Mouse (Mus musculus) neural tube, embryonic 14.5 days (tissue): ENCODE measurements around the gene Btbd9. TPM values are rescaled to one million over a fixed set of nuclear protein-coding genes. Genes with fewer than 3 reads are reported as not detected.
A peak's percentile ranks its signal among the peaks of the same experiment; 100 is the strongest.

Source experiments
- ATAC-seq: fragments of 200-750 bp; cut with Nextera tagmentation; 2 replicates; pipeline ENCODE4 v1.8.0; 2017; ENCODE audit warnings: low read depth, mild to moderate bottlenecking, moderate TSS enrichment, moderate library complexity
- H3K27ac ChIP-seq: fragments of 300-500 bp; sonication (generic); 2 replicates; pipeline ENCODE4 v1.5.1; 2014; ENCODE audit warnings: low read depth, mild to moderate bottlenecking, control low read depth, low read length, moderate library complexity, mixed read lengths
- H3K27me3 ChIP-seq: fragments of 300-500 bp; sonication (generic); 2 replicates; pipeline ENCODE4 v1.6.1; 2014; ENCODE audit warnings: low read length; ENCODE audit not compliant: control insufficient read depth, insufficient read depth
- H3K36me3 ChIP-seq: fragments of 300-500 bp; sonication (generic); 2 replicates; pipeline ENCODE4 v1.6.1; 2014; ENCODE audit warnings: low read length, mixed read lengths; ENCODE audit not compliant: control insufficient read depth, insufficient read depth
- H3K4me1 ChIP-seq: fragments of 300-500 bp; sonication (generic); 2 replicates; pipeline ENCODE4 v1.6.1; 2014; ENCODE audit warnings: low read length; ENCODE audit not compliant: control insufficient read depth, insufficient read depth
- H3K4me2 ChIP-seq: fragments of 300-500 bp; sonication (generic); 2 replicates; pipeline ENCODE4 v1.6.1; 2014; ENCODE audit warnings: mild to moderate bottlenecking, low read depth, low read length, control low read depth
- H3K4me3 ChIP-seq: fragments of 300-500 bp; sonication (generic); 2 replicates; pipeline ENCODE4 v1.5.1; 2014; ENCODE audit warnings: low read depth, low read length, control low read depth, mixed read lengths
- H3K9ac ChIP-seq: fragments of 300-500 bp; sonication (generic); replicated peaks from 2 replicates; pipeline ENCODE4 v1.6.1; 2014; ENCODE audit warnings: low read depth, mild to moderate bottlenecking, control low read depth, low read length, mixed read lengths
- H3K9me3 ChIP-seq: fragments of 300-500 bp; sonication (generic); 2 replicates; pipeline ENCODE4 v1.6.1; 2016; ENCODE audit warnings: low read length; ENCODE audit not compliant: control insufficient read depth
- WGBS: fragments of 180-500 bp; shearing (Covaris S2); extraction: QIAGEN DNeasy Blood & Tissue Kit; methylation state at CpG from one replicate; pipeline ENCODE4 v1.1.7; 2014; 5-methylcytosine and 5-hydroxymethylcytosine counted together
- polyA plus RNA-seq: library from polyadenylated mRNA; unstranded; fragments of >200 nt; fragmentation: Nextera tagmentation; extraction: Ambion mirVana; gene quantifications from 2 replicates; pipeline ENCODE4 v1.2.1, GENCODE M21; 2014

The Btbd9 gene
- polyA plus RNA-seq, 1 experiment from 2014 or later = 130 TPM

DNA sequence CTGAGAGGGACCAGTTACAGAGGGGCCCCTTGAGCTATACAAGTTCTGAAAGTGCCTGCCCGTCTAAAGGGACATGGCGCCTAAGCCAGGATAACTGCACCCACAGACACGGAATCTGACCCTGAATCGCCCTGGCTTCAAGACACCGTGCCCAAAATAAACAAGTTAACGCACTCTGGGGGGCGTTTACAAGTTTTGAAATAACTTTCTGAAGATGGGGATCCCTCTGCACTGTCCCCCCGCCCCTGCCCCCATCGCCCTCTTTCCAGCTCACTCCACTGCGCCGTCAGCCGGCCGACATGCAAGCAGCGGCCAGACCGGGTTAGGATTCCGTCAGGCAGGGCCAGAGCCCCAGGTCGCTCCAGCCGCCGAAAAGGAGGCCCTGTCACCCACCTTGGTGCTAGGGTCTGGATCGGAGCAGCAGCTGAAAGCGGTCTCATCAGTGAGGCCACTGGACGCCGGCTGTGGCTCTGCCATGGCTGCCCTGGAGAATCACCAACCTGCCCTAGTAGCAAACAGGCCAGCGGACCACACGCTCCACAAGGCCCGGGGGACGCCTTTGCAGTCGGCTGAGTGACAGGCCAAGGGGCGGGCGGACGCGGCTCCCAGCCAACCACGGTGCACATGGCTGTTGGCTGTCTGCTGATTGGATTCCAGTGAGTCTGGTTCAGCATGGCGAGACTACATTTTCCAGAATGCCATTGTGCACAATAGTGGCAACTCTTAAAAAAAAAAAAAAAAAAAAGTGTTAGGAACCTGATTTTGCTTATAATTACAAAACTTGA is 36.0 kb upstream of the Btbd9 start:
- Histone ChIP-seq H3K4me3 (peak overlapping the region; percentile 62), H3K9ac (peak overlapping the region; percentile 71), H3K27me3 (no peaks in the 10 kb centered on the region), H3K27ac (peak overlapping the region; percentile 78), H3K4me2 (peak overlapping the region; percentile 63), H3K4me1 (peaks cover 14% of the 10 kb centered on the region; the same call in 1 of the 2 replicates), H3K9me3 (no peaks in the 10 kb centered on the region), H3K36me3 (no peaks in the 10 kb centered on the region)
- under 1% methylated on average over 34 of the region's 34 CpGs for WGBS
- ATAC-seq = peak; percentile 100

GRCm38 (mm10) chr17:30611221-30612074 is 35.2 kb upstream of the Btbd9 start:
- Histone ChIP-seq H3K36me3 (no peaks in the 10 kb centered on the region), H3K4me1 (peaks cover 14% of the 10 kb centered on the region; the same call in 1 of the 2 replicates), H3K27me3 (no peaks in the 10 kb centered on the region), H3K9me3 (no peaks in the 10 kb centered on the region), H3K4me2 (peak overlapping the region; percentile 63), H3K9ac (peak overlapping the region; percentile 71), H3K4me3 (peak overlapping the region; percentile 62), H3K27ac (peak overlapping the region; percentile 78)
- WGBS = 28% methylated on average over 18 of the region's 18 CpGs
- ATAC-seq = no peak

- Histone ChIP-seq H3K4me2 (no peak overlapping the region), H3K27me3 (no peaks in the 10 kb centered on the region), H3K36me3 (no peaks in the 10 kb centered on the region), H3K9me3 (no peaks in the 10 kb centered on the region), H3K9ac (no peak overlapping the region), H3K27ac (no peak overlapping the region), H3K4me3 (no peak overlapping the region), H3K4me1 (peaks cover 14% of the 10 kb centered on the region; the same call in 1 of the 2 replicates)
- WGBS = 92% methylated on average over 1 of the region's 1 CpGs
- ATAC-seq = no peak
Observed at GRCm38 (mm10) chr17:30610739-30611138, 34.5 kb upstream of the Btbd9 start.

DNA sequence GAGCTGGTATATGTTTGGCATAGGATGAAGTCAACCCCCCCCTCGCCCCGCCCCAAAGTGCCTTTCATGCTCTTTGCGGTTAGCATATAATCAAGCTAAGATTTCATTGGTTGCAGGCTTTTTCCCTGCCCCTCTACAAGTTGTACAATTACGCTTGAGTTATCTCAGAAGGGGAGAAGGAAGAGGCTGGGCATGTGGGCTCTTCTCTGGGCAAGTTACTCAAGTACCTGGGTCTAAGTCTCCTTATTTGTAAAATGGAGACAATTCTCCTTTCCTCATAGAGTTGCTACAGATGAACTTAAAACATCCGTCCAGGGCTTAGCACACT is 33.7 kb upstream of the Btbd9 start:
- peaks cover 14% of the 10 kb centered on the region; the same call in 1 of the 2 replicates for H3K4me1 ChIP-seq
- H3K9me3 ChIP-seq = no peaks in the 10 kb centered on the region
- no peak overlapping the region for H3K27ac ChIP-seq
- ATAC-seq = no peak
- H3K27me3 ChIP-seq = no peaks in the 10 kb centered on the region
- no peaks in the 10 kb centered on the region for H3K36me3 ChIP-seq
- no peak overlapping the region for H3K4me2 ChIP-seq
- no peak overlapping the region for H3K4me3 ChIP-seq
- no peak overlapping the region for H3K9ac ChIP-seq
- 98% methylated on average over 5 of the region's 5 CpGs for whole genome bisulfite sequencing

- no peak overlapping the region for H3K4me2 ChIP-seq
- 83% methylated on average over 16 of the region's 16 CpGs for WGBS
- no peaks in the 10 kb centered on the region for H3K36me3 ChIP-seq
- no peak overlapping the region for H3K9ac ChIP-seq
- H3K27ac ChIP-seq = no peak overlapping the region
- H3K4me1 ChIP-seq = peaks cover 14% of the 10 kb centered on the region; the same call in 1 of the 2 replicates
- H3K27me3 ChIP-seq = no peaks in the 10 kb centered on the region
- H3K4me3 ChIP-seq = no peak overlapping the region
- no peaks in the 10 kb centered on the region for H3K9me3 ChIP-seq
- no peak for ATAC-seq
Observed at GRCm38 (mm10) chr17:30609305-30609979, 33.2 kb upstream of the Btbd9 start.

- no peak overlapping the region for H3K4me2 ChIP-seq
- WGBS = 35% methylated on average over 8 of the region's 8 CpGs
- H3K9ac ChIP-seq = no peak overlapping the region
- ATAC-seq = no peak
- no peaks in the 10 kb centered on the region for H3K36me3 ChIP-seq
- no peaks in the 10 kb centered on the region for H3K9me3 ChIP-seq
- no peak overlapping the region for H3K4me3 ChIP-seq
- peaks cover 14% of the 10 kb centered on the region; the same call in 1 of the 2 replicates for H3K4me1 ChIP-seq
- H3K27me3 ChIP-seq = no peaks in the 10 kb centered on the region
- no peak overlapping the region for H3K27ac ChIP-seq
Observed at GRCm38 (mm10) chr17:30607909-30608495, 31.7 kb upstream of the Btbd9 start.

DNA sequence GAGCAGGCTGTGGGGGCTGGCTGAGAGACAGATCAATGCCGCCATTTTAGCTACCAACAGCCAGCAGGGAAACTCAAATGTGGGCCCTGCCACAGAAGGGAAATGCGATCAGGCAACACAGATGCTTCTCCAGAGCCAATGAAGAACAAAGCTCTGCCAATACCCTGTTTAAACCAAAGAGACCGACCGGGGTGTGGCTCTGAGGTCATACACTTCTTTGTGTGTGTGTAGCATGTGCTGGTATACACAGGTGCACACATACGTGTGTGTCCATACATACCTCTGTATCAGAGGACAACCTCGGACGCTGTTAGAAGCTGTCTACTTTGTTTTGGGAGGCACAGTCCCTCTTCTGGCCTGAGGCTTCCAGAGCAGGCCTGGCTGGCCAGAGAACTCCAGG is 31.0 kb upstream of the Btbd9 start:
- Histone ChIP-seq H3K4me1 (peaks cover 14% of the 10 kb centered on the region; the same call in 1 of the 2 replicates), H3K36me3 (no peaks in the 10 kb centered on the region), H3K9ac (no peak overlapping the region), H3K27ac (no peak overlapping the region), H3K4me2 (no peak overlapping the region), H3K4me3 (no peak overlapping the region), H3K27me3 (no peaks in the 10 kb centered on the region), H3K9me3 (no peaks in the 10 kb centered on the region)
- 89% methylated on average over 7 of the region's 7 CpGs for WGBS
- no peak for ATAC-seq

DNA sequence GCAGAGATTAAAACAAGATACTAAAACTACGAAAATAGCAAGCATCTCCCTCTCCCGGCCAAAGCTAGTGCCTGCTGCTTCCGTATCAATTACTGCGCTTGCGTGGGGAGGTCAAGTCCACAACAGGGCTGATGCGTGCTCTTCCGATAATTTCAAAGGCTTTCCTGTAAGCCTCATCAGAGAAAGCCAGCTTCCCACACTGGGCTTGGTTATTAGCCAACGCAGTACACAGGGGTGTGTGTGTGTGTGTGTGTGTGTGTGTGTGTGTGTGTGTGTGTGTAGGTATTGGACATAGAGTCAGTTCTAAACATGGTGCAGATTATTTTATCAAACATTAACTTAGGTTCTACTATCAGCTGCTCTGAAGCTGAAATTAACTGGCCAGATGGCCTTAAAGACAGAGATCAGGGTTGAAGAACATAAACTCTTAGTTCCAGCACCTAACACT is 30.4 kb upstream of the Btbd9 start:
- no peaks in the 10 kb centered on the region for H3K27me3 ChIP-seq
- H3K9me3 ChIP-seq = no peaks in the 10 kb centered on the region
- H3K4me3 ChIP-seq = no peak overlapping the region
- no peak overlapping the region for H3K9ac ChIP-seq
- peaks cover 13% of the 10 kb centered on the region; the same call in 1 of the 2 replicates for H3K4me1 ChIP-seq
- 0 out of 2 replicates have a peak, but pooled peaks cover 3% of the 10 kb centered on the region for H3K36me3 ChIP-seq
- no peak overlapping the region for H3K27ac ChIP-seq
- 93% methylated on average over 8 of the region's 8 CpGs for WGBS
- H3K4me2 ChIP-seq = no peak overlapping the region
- ATAC-seq = no peak
